In genomic region chr6:125333112-125333899, GRCm38 (mm10) we compare ENCODE assay signal across 31 mouse cellular contexts. TPM values are rescaled to one million over a fixed set of nuclear protein-coding genes. Genes with fewer than 3 reads are reported as not detected.
A peak's percentile ranks its signal among the peaks of the same experiment; 100 is the strongest.
DNase-seq lines count a peak whose midpoint lies in the region; ATAC-seq and TF ChIP-seq lines count a peak whose summit lies in the region.
"Had no signal": no experiment of that assay in that cellular context is flagged by ENCODE, and none has a peak within 500 bp of the region (broad histone marks: within the 10 kb centered on the region; RNA-seq: fewer than 3 reads in every experiment).

No protein-coding gene starts in this region.

- WGBS in lung, embryonic 15.5 days = 69% methylated on average over 14 of the region's 14 CpGs
- 59% methylated on average over 14 of the region's 14 CpGs for WGBS in lung, adult 2 months
- 26% methylated on average over 14 of the region's 14 CpGs for WGBS in macrophage (ENCODE audit: missing documents)

- H3K79me2 ChIP-seq in macrophage (ENCODE audit: inconsistent target) = no peaks in the 10 kb centered on the region

- no peak for ATAC-seq in lung, embryonic 15.5 days (ENCODE audit: borderline replicate concordance, extremely low read depth, low FRiP score, low TSS enrichment)
- 0 out of 2 replicates have a peak, but pooled peaks have one; percentile 21 for ATAC-seq in neutrophil, adult 5-6 weeks (ENCODE audit: extremely low read depth, insufficient number of reproducible peaks, low FRiP score, poor library complexity, severe bottlenecking)
- ATAC-seq: forebrain, embryonic 15.5 days; hindbrain, embryonic 16.5 days; intestine, embryonic 15.5 days had no signal

- no peak overlapping the region for H3K4me3 ChIP-seq in gastrocnemius, adult 2 months
- no peak overlapping the region for H3K4me3 ChIP-seq in lung, embryonic 15.5 days
- H3K4me3 ChIP-seq in lung, adult 2 months (replicated peaks; ENCODE audit: extremely low read depth, low read depth, low read length) = no peak overlapping the region
- no peak overlapping the region for H3K4me3 ChIP-seq in macrophage (ENCODE audit: inconsistent target)
- H3K4me3 ChIP-seq: embryonic facial prominence, embryonic 13.5 days; erythroblast, embryonic 14.5 days; forebrain, embryonic 15.5 days; heart, embryonic 15.5 days; intestine, embryonic 15.5 days; limb, embryonic 10.5 days; liver, embryonic 13.5 days; midbrain, embryonic 10.5 days had no signal

- H3K4me2 ChIP-seq in lung, embryonic 15.5 days = no peak overlapping the region
- H3K4me2 ChIP-seq: embryonic facial prominence, embryonic 13.5 days; forebrain, embryonic 15.5 days; heart, embryonic 15.5 days; intestine, embryonic 15.5 days; liver, embryonic 13.5 days had no signal

- H3K4me1 ChIP-seq in lung, embryonic 15.5 days = peaks cover 5% of the 10 kb centered on the region
- no peaks in the 10 kb centered on the region for H3K4me1 ChIP-seq in lung, adult 2 months (ENCODE audit: control insufficient read depth, insufficient read depth, low read length)
- H3K4me1 ChIP-seq: liver, embryonic 13.5 days had no signal

- no peak for TF ChIP-seq CTCF in gastrocnemius, adult 2 months (IDR thresholded peaks at IDR 0.05)
- TF ChIP-seq CTCF in lung, adult 2 months (IDR thresholded peaks at IDR 0.05; ENCODE audit: insufficient read depth, low read length) = no peak

- no peak overlapping the region for H3K9ac ChIP-seq in lung, embryonic 15.5 days
- H3K9ac ChIP-seq: embryonic facial prominence, embryonic 13.5 days; forebrain, embryonic 15.5 days; heart, embryonic 15.5 days; intestine, embryonic 15.5 days; liver, embryonic 13.5 days had no signal

- intact Hi-C loops in gastrocnemius, adult 2 months (cut with DNase I) = no loop called here

- peak; percentile 25 for DNase-seq in gastrocnemius, adult 2 months
- no peak for DNase-seq in gastrocnemius, adult 18-20 months (ENCODE audit: low spot score)
- no peak for DNase-seq in lung, adult 2 months
- DNase-seq in cerebellum, postnatal 10 days = no peak
- DNase-seq in embryo, embryonic 10 days (ENCODE audit: low spot score) = no peak
- DNase-seq: adrenal gland, postnatal 14 days; cerebellum, adult 11 months; cerebellum, postnatal 14 days; embryo, embryonic 11 days; gastrocnemius, postnatal 14 days; heart, postnatal 4 days; kidney, adult 8-10 months; kidney, postnatal 10 days; liver, embryonic 13.5 days; right cerebral cortex, postnatal 25 days had no signal

- no peaks in the 10 kb centered on the region for H3K9me3 ChIP-seq in lung, embryonic 15.5 days
- H3K9me3 ChIP-seq: embryonic facial prominence, embryonic 13.5 days; forebrain, embryonic 15.5 days; heart, embryonic 15.5 days; intestine, embryonic 15.5 days; limb, embryonic 10.5 days; liver, embryonic 13.5 days; midbrain, embryonic 10.5 days had no signal

- no peaks in the 10 kb centered on the region for H3K36me3 ChIP-seq in lung, embryonic 15.5 days
- H3K36me3 ChIP-seq in macrophage (ENCODE audit: inconsistent target) = no peaks in the 10 kb centered on the region
- H3K36me3 ChIP-seq: embryonic facial prominence, embryonic 13.5 days; forebrain, embryonic 15.5 days; heart, embryonic 15.5 days; intestine, embryonic 15.5 days; limb, embryonic 10.5 days; liver, embryonic 13.5 days; midbrain, embryonic 10.5 days had no signal

- no peak overlapping the region for H3K27ac ChIP-seq in gastrocnemius, adult 2 months
- H3K27ac ChIP-seq in lung, embryonic 15.5 days = peak overlapping the region; percentile 45
- H3K27ac ChIP-seq in macrophage = peak overlapping the region; percentile 63
- H3K27ac ChIP-seq: embryonic facial prominence, embryonic 13.5 days; forebrain, embryonic 15.5 days; heart, embryonic 15.5 days; intestine, embryonic 15.5 days; limb, embryonic 10.5 days; liver, embryonic 13.5 days; midbrain, embryonic 10.5 days had no signal

- H3K27me3 ChIP-seq in lung, embryonic 15.5 days = no peaks in the 10 kb centered on the region
- H3K27me3 ChIP-seq: embryonic facial prominence, embryonic 13.5 days; forebrain, embryonic 15.5 days; heart, embryonic 15.5 days; intestine, embryonic 15.5 days had no signal

- TF ChIP-seq POLR2A in lung, adult 2 months (IDR thresholded peaks at IDR 0.05; ENCODE audit: borderline replicate concordance, extremely low read depth, low read depth, low read length) = no peak

RNA-seq across cellular contexts. Expression of gene Scnn1a, which starts 12.8 kb away (rescaled TPM):
- under 1 TPM; 0.10 to 0.14 TPM for total RNA-seq in gastrocnemius, adult 2 months (2021)
- total RNA-seq in gastrocnemius, adult 18-20 months (2021) = under 1 TPM; 0.19 to 0.25 TPM
- polyA plus RNA-seq in lung, embryonic 15.5 days (2015; fragmentation: Nextera tagmentation; extraction: Ambion mirVana) = 5.0 and 5.8 TPM in 2 replicates
- polyA plus RNA-seq in lung, adult 2 months (2012; rRNA removed) = 245 and 249 TPM in 2 replicates
- total RNA-seq in macrophage (2018; cell fraction: chromatin; rRNA removed) = 1 to 10 TPM in 25 of 26 experiments, under 1 TPM in 1; 0.74 to 8.4 (median 3.2) TPM
- total RNA-seq in macrophage (2018; cell fraction: cytosol; rRNA removed) = 1 to 10 TPM in 25 of 26 experiments, under 1 TPM in 1; 0.86 to 2.6 (median 1.5) TPM
- total RNA-seq in macrophage (2018; cell fraction: nucleus; rRNA removed) = 1 to 10 TPM in 25 of 26 experiments, under 1 TPM in 1; 0.58 to 6.0 (median 2.6) TPM
- polyA plus RNA-seq in macrophage (2018) = 0.93 to 1.8 TPM (median 1.3 TPM) in 3 replicates
- total RNA-seq in neutrophil, adult 5-6 weeks (2017) = 11.6 and 12.6 TPM in 2 replicates

RNA-seq across cellular contexts. Expression of gene Tnfrsf1a, which starts 15.9 kb away (rescaled TPM):
- 10 to 100 TPM; 25.8 to 26.2 TPM for total RNA-seq in gastrocnemius, adult 2 months (2021)
- total RNA-seq in gastrocnemius, adult 18-20 months (2021) = 10 to 100 TPM; 16.6 to 24.9 TPM
- polyA plus RNA-seq in lung, embryonic 15.5 days (2015; fragmentation: Nextera tagmentation; extraction: Ambion mirVana) = 88.3 and 101 TPM in 2 replicates
- polyA plus RNA-seq in lung, adult 2 months (2012; rRNA removed) = 186 and 200 TPM in 2 replicates
- total RNA-seq in macrophage (2018; cell fraction: chromatin; rRNA removed) = 10 to 100 TPM; 29.7 to 99.0 (median 73.5) TPM
- 100 to 1,000 TPM; 110 to 188 (median 152) TPM for total RNA-seq in macrophage (2018; cell fraction: cytosol; rRNA removed)
- total RNA-seq in macrophage (2018; cell fraction: nucleus; rRNA removed) = 100 to 1,000 TPM in 20 of 26 experiments, 10 to 100 TPM in 6; 88.2 to 190 (median 134) TPM
- polyA plus RNA-seq in macrophage (2018) = 140 to 157 TPM (median 155 TPM) in 3 replicates
- 202 and 215 TPM in 2 replicates for total RNA-seq in neutrophil, adult 5-6 weeks (2017)

RNA-seq across cellular contexts. Expression of gene Ltbr, which starts 19.6 kb away (rescaled TPM):
- total RNA-seq in gastrocnemius, adult 2 months (2021) = 10 to 100 TPM; 20.3 to 21.2 TPM
- total RNA-seq in gastrocnemius, adult 18-20 months (2021) = 10 to 100 TPM; 15.3 to 17.7 TPM
- 79.1 and 82.5 TPM in 2 replicates for polyA plus RNA-seq in lung, embryonic 15.5 days (2015; fragmentation: Nextera tagmentation; extraction: Ambion mirVana)
- polyA plus RNA-seq in lung, adult 2 months (2012; rRNA removed) = 107 and 116 TPM in 2 replicates
- total RNA-seq in macrophage (2018; cell fraction: chromatin; rRNA removed) = 10 to 100 TPM in 25 of 26 experiments, 1 to 10 TPM in 1; 9.9 to 76.7 (median 35.1) TPM
- 10 to 100 TPM; 42.1 to 80.0 (median 63.8) TPM for total RNA-seq in macrophage (2018; cell fraction: cytosol; rRNA removed)
- total RNA-seq in macrophage (2018; cell fraction: nucleus; rRNA removed) = 10 to 100 TPM; 27.8 to 92.3 (median 45.0) TPM
- polyA plus RNA-seq in macrophage (2018) = 54.9 to 70.4 TPM (median 60.9 TPM) in 3 replicates
- total RNA-seq in neutrophil, adult 5-6 weeks (2017) = 43.7 and 45.6 TPM in 2 replicates

RNA-seq across cellular contexts. Expression of gene Plekhg6, which starts 47.3 kb away (rescaled TPM):
- total RNA-seq in gastrocnemius, adult 2 months (2021) = not detected
- total RNA-seq in gastrocnemius, adult 18-20 months (2021) = not detected
- 0.31 and 0.36 TPM in 2 replicates for polyA plus RNA-seq in lung, embryonic 15.5 days (2015; fragmentation: Nextera tagmentation; extraction: Ambion mirVana)
- polyA plus RNA-seq in lung, adult 2 months (2012; rRNA removed) = 1.3 and 2.6 TPM in 2 replicates
- total RNA-seq in macrophage (2018; cell fraction: chromatin; rRNA removed) = under 1 TPM in 1 of 26 experiments, not detected in 25; 0.33 TPM
- total RNA-seq in macrophage (2018; cell fraction: cytosol; rRNA removed) = not detected
- total RNA-seq in macrophage (2018; cell fraction: nucleus; rRNA removed) = not detected
- polyA plus RNA-seq in macrophage (2018) = not detected in 3 replicates
- 0.25 and 0.35 TPM in 2 replicates for total RNA-seq in neutrophil, adult 5-6 weeks (2017)
- total RNA-seq: gastrocnemius, postnatal 14 days; heart, postnatal 4 days had no signal
- polyA plus RNA-seq: erythroblast, embryonic 14.5 days; spleen, adult 2 months had no signal

RNA-seq across cellular contexts. Expression of gene Tuba3a, which starts 47.5 kb away (rescaled TPM):
- not detected for total RNA-seq in gastrocnemius, adult 2 months (2021)
- total RNA-seq in gastrocnemius, adult 18-20 months (2021) = not detected
- 0.22 and 0.31 TPM in 2 replicates for polyA plus RNA-seq in lung, embryonic 15.5 days (2015; fragmentation: Nextera tagmentation; extraction: Ambion mirVana)
- 0.17 and 0.19 TPM in 2 replicates for polyA plus RNA-seq in lung, adult 2 months (2012; rRNA removed)
- not detected for total RNA-seq in macrophage (2018; cell fraction: chromatin; rRNA removed)
- not detected for total RNA-seq in macrophage (2018; cell fraction: cytosol; rRNA removed)
- not detected for total RNA-seq in macrophage (2018; cell fraction: nucleus; rRNA removed)
- polyA plus RNA-seq in macrophage (2018) = not detected in 3 replicates
- total RNA-seq in neutrophil, adult 5-6 weeks (2017) = 0.23 TPM in 1 of 2 replicates, not detected in the other
- total RNA-seq: adrenal gland, postnatal 14 days; gastrocnemius, postnatal 14 days; heart, adult 8-10 months; heart, postnatal 4 days; layer of hippocampus, postnatal 10 days; left cerebral cortex, adult 8-10 months; midbrain, postnatal 0 days had no signal
- polyA plus RNA-seq: erythroblast, embryonic 14.5 days; forebrain, embryonic 15.5 days; intestine, embryonic 15.5 days; liver, embryonic 13.5 days; midbrain, embryonic 10.5 days; midbrain, postnatal 0 days; spleen, adult 2 months had no signal

Comparison
In these comparisons a context has a peak if more than half of its experiments do, and no peak if none do; other contexts are left out.
1. RNA of gene Scnn1a, which starts 12.8 kb away (total RNA-seq): 11.6 to 12.6 TPM in neutrophil, adult 5-6 weeks; 0.19 to 0.25 TPM in gastrocnemius, adult 18-20 months and 0.10 to 0.14 TPM in gastrocnemius, adult 2 months; every median in the first group is over 10 times any median in the second.